Mouse (Mus musculus) large intestine, adult 2 months (tissue): ENCODE results near the gene Tlr2. TPM values are rescaled to one million over a fixed set of nuclear protein-coding genes. Genes with fewer than 3 reads are reported as not detected.

Experiments
- polyA plus RNA-seq: library from polyadenylated mRNA; depleted of rRNA; stranded (reverse); fragments of >200 nt; gene quantifications from 2 replicates; pipeline ENCODE4 v1.2.3, GENCODE M21; 2012; rRNA removed

Tlr2 gene
- polyA plus RNA-seq, 1 experiment: 3.9 TPM

Other genes with a start within 250 kb of the Tlr2 start
- 0.08 and 0.69 TPM in 2 replicates for gene Sfrp2, start 75.4 kb downstream of the Tlr2 start, polyA plus RNA-seq
- 14.2 and 14.4 TPM in 2 replicates for gene Tmem131l, start 198.4 kb upstream of the Tlr2 start, polyA plus RNA-seq